In the genomic region with DNA sequence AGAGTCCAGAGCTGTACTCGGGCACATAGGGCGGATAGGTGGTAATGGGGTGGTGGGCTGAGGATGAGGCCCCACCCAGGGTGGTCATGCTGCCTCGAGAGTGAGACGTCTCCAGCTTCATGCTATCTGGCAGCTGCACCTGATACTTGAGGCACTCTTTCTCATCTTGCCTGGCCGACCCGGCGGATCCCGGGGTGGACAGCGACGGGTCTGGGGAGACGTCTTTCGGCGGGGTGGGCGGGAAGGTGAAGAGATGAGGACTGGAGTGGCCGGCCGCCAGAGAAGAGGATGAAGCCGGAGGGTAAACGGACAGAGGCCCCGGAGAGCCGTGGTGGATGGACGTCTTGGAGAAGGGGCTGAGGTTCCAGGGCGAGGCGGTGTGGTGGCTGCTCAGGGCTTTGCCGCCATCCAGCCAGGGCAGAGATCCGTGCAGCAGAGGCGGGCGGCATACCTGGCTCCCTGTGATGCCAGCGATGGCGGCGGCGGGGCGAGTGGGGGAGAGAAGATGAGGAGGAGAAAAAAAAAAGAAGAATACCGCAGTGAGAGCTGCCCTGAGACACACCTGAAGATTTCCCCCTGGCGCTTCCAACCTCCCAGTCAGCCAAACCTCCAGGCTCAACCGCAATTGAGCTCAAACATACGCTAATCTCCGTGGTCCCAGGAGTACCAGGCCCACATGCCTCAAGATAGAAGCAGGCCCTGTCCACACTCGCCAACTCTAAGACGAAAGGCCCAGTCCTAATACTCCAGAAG, we compare ENCODE assay signal across 11 mouse cellular contexts. TPM values are rescaled to one million over a fixed set of nuclear protein-coding genes. Genes with fewer than 3 reads are reported as not detected.
A peak's percentile ranks its signal among the peaks of the same experiment; 100 is the strongest.
DNase-seq lines count a peak whose midpoint lies in the region; ATAC-seq and TF ChIP-seq lines count a peak whose summit lies in the region.
"Had no signal": no experiment of that assay in that cellular context is flagged by ENCODE, and none has a peak within 500 bp of the region (broad histone marks: within the 10 kb centered on the region; RNA-seq: fewer than 3 reads in every experiment).

No protein-coding gene starts in this region.

- H3K27ac ChIP-seq in lung, embryonic 14.5 days (ENCODE audit: low read depth): no peak overlapping the region
- H3K27ac ChIP-seq in lung, postnatal 0 days (ENCODE audit: low read length): no peak overlapping the region
- peak overlapping the region; percentile 77 for H3K27ac ChIP-seq in midbrain, embryonic 12.5 days (replicated peaks)

- TF ChIP-seq EP300 in lung, postnatal 0 days (IDR thresholded peaks at IDR 0.05): no peak

- H3K4me1 ChIP-seq in lung, embryonic 14.5 days (ENCODE audit: insufficient read depth): no peaks in the 10 kb centered on the region
- no peaks in the 10 kb centered on the region for H3K4me1 ChIP-seq in lung, postnatal 0 days (ENCODE audit: insufficient read depth, low read depth, low read length)
- peaks cover 27% of the 10 kb centered on the region for H3K4me1 ChIP-seq in midbrain, embryonic 12.5 days

- H3K4me3 ChIP-seq in lung, embryonic 14.5 days (ENCODE audit: low read depth, low read length): no peak overlapping the region
- no peak overlapping the region for H3K4me3 ChIP-seq in lung, postnatal 0 days (ENCODE audit: low read depth, low read length)
- H3K4me3 ChIP-seq in midbrain, embryonic 12.5 days: peak overlapping the region; percentile 51

- H3K4me2 ChIP-seq in lung, embryonic 14.5 days: peak overlapping the region; percentile 29; the same call in 1 of the 2 replicates
- no peak overlapping the region for H3K4me2 ChIP-seq in lung, postnatal 0 days (replicated peaks; ENCODE audit: low read depth, low read length)
- H3K4me2 ChIP-seq in midbrain, embryonic 12.5 days (replicated peaks): peak overlapping the region; percentile 38

- H3K36me3 ChIP-seq in lung, embryonic 14.5 days (ENCODE audit: insufficient read depth): no peaks in the 10 kb centered on the region
- H3K36me3 ChIP-seq in lung, postnatal 0 days (ENCODE audit: insufficient read depth, low read length): no peaks in the 10 kb centered on the region
- H3K36me3 ChIP-seq in midbrain, embryonic 12.5 days: no peaks in the 10 kb centered on the region

- 12% methylated on average over 36 of the region's 39 CpGs for WGBS in lung, embryonic 14.5 days
- 31% methylated on average over 39 of the region's 39 CpGs for WGBS in lung, postnatal 0 days
- 2% methylated on average over 39 of the region's 39 CpGs for WGBS in midbrain, embryonic 12.5 days

- H3K9me3 ChIP-seq in lung, embryonic 14.5 days (ENCODE audit: low read depth, low read length): no peaks in the 10 kb centered on the region
- no peaks in the 10 kb centered on the region for H3K9me3 ChIP-seq in lung, postnatal 0 days (ENCODE audit: low read length)
- no peaks in the 10 kb centered on the region for H3K9me3 ChIP-seq in midbrain, embryonic 12.5 days

- peak; percentile 39 for DNase-seq in embryo, embryonic 10 days (ENCODE audit: low spot score)
- no peak for DNase-seq in embryo, embryonic 10.5 days (ENCODE audit: low spot score)
- no peak for DNase-seq in lung, embryonic 14.5 days
- no peak for DNase-seq in lung, postnatal 0 days (ENCODE audit: low spot score)
- peak; percentile 66 for DNase-seq in thymus, postnatal 4 days
- DNase-seq in urinary bladder, adult 2 months (ENCODE audit: low spot score): no peak
- DNase-seq: cerebellum, adult 9-10 months had no signal

- no peak for ATAC-seq in lung, embryonic 14.5 days (ENCODE audit: insufficient read depth)
- ATAC-seq in lung, postnatal 0 days: no peak
- ATAC-seq in midbrain, embryonic 12.5 days (ENCODE audit: low FRiP score, low read depth): no peak
- ATAC-seq in megakaryocyte-erythroid progenitor cell, adult 5-6 weeks (replicated peaks; ENCODE audit: low FRiP score, low TSS enrichment, poor library complexity, severe bottlenecking): no peak

- H3K9ac ChIP-seq in lung, embryonic 14.5 days: no peak overlapping the region
- no peak overlapping the region for H3K9ac ChIP-seq in lung, postnatal 0 days (replicated peaks; ENCODE audit: low read depth)
- peak overlapping the region; percentile 50 for H3K9ac ChIP-seq in midbrain, embryonic 12.5 days (replicated peaks)

- peaks cover 67% of the 10 kb centered on the region for H3K27me3 ChIP-seq in lung, embryonic 14.5 days (ENCODE audit: insufficient read depth, low read length)
- H3K27me3 ChIP-seq in lung, postnatal 0 days (replicated peaks; ENCODE audit: insufficient read depth, low read length): peaks cover 31% of the 10 kb centered on the region
- H3K27me3 ChIP-seq in midbrain, embryonic 12.5 days: peaks cover 95% of the 10 kb centered on the region

- no peak for TF ChIP-seq CTCF in lung, embryonic 14.5 days (IDR thresholded peaks at IDR 0.05; ENCODE audit: low read depth)
- TF ChIP-seq CTCF in lung, postnatal 0 days (IDR thresholded peaks at IDR 0.05): no peak

RNA-seq across cellular contexts. Expression of a gene that starts 6.4 kb away (rescaled TPM):
- not detected in 2 replicates for polyA plus RNA-seq in lung, embryonic 14.5 days (2014; fragmentation: Nextera tagmentation; extraction: Ambion mirVana)
- not detected in 2 replicates for polyA plus RNA-seq in lung, postnatal 0 days (2015; fragmentation: Nextera tagmentation; extraction: Ambion mirVana)
- 3.0 and 5.3 TPM in 2 replicates for polyA plus RNA-seq in midbrain, embryonic 12.5 days (2016; fragmentation: Nextera tagmentation; extraction: Ambion mirVana)
- polyA plus RNA-seq in urinary bladder, adult 2 months (2012; rRNA removed): 12.3 and 23.2 TPM in 2 replicates
- total RNA-seq in megakaryocyte-erythroid progenitor cell, adult 5-6 weeks (2014; fragmentation: Nextera tagmentation): not detected in 2 replicates
- total RNA-seq in megakaryocyte-erythroid progenitor cell, adult 5-6 weeks (2017): not detected in 2 replicates
- total RNA-seq: hematopoietic stem cell, adult 5-6 weeks had no signal
- polyA plus RNA-seq: lung, embryonic 16.5 days had no signal

RNA-seq across cellular contexts. Expression of a gene that starts 14.7 kb away (rescaled TPM):
- polyA plus RNA-seq in lung, embryonic 14.5 days (2014; fragmentation: Nextera tagmentation; extraction: Ambion mirVana): not detected in 2 replicates
- not detected in 2 replicates for polyA plus RNA-seq in lung, postnatal 0 days (2015; fragmentation: Nextera tagmentation; extraction: Ambion mirVana)
- polyA plus RNA-seq in midbrain, embryonic 12.5 days (2016; fragmentation: Nextera tagmentation; extraction: Ambion mirVana): 3.0 and 3.5 TPM in 2 replicates
- 15.6 and 15.8 TPM in 2 replicates for polyA plus RNA-seq in urinary bladder, adult 2 months (2012; rRNA removed)
- not detected in 2 replicates for total RNA-seq in megakaryocyte-erythroid progenitor cell, adult 5-6 weeks (2014; fragmentation: Nextera tagmentation)
- not detected in 2 replicates for total RNA-seq in megakaryocyte-erythroid progenitor cell, adult 5-6 weeks (2017)
- total RNA-seq: hematopoietic stem cell, adult 5-6 weeks had no signal
- polyA plus RNA-seq: lung, embryonic 16.5 days had no signal

RNA-seq across cellular contexts. Expression of a gene that starts 15.2 kb away (rescaled TPM):
- polyA plus RNA-seq in lung, embryonic 14.5 days (2014; fragmentation: Nextera tagmentation; extraction: Ambion mirVana): 2.9 and 3.4 TPM in 2 replicates
- polyA plus RNA-seq in lung, postnatal 0 days (2015; fragmentation: Nextera tagmentation; extraction: Ambion mirVana): 2.4 and 2.7 TPM in 2 replicates
- polyA plus RNA-seq in midbrain, embryonic 12.5 days (2016; fragmentation: Nextera tagmentation; extraction: Ambion mirVana): 77.4 and 84.2 TPM in 2 replicates
- polyA plus RNA-seq in urinary bladder, adult 2 months (2012; rRNA removed): 60.3 and 78.8 TPM in 2 replicates
- 0.57 and 5.3 TPM in 2 replicates for total RNA-seq in megakaryocyte-erythroid progenitor cell, adult 5-6 weeks (2014; fragmentation: Nextera tagmentation)
- total RNA-seq in megakaryocyte-erythroid progenitor cell, adult 5-6 weeks (2017): 0.23 and 1.8 TPM in 2 replicates

Comparison
In these comparisons a context has a peak if more than half of its experiments do, and no peak if none do; other contexts are left out.
1. DNase-seq: peak in embryo, embryonic 10 days (single experiment) and thymus, postnatal 4 days (single experiment); none in embryo, embryonic 10.5 days (single experiment), lung, embryonic 14.5 days (single experiment), lung, postnatal 0 days (single experiment) and urinary bladder, adult 2 months (single experiment).
2. RNA of a gene that starts 15.2 kb away (polyA plus RNA-seq): 77.4 to 84.2 TPM in midbrain, embryonic 12.5 days and 60.3 to 78.8 TPM in urinary bladder, adult 2 months; 2.9 to 3.4 TPM in lung, embryonic 14.5 days and 2.4 to 2.7 TPM in lung, postnatal 0 days; every median in the first group is over 10 times any median in the second.